Mouse (Mus musculus) cerebellum, adult 2 months (tissue): Measurements from ENCODE around the gene Dock4. TPM values are rescaled to one million over a fixed set of nuclear protein-coding genes. Genes with fewer than 3 reads are reported as not detected.

ENCODE experiments used
- DNase-seq, 2 experiments: peaks; one replicate each; pipeline ENCODE4 v3.0.0; 2021
- H3K27ac ChIP-seq: fragments of 200-500 bp; 2 replicates; pipeline ENCODE4 v1.5.1; 2012; ENCODE audit warnings: low read length, control low read depth, inconsistent platforms; ENCODE audit not compliant: insufficient read depth
- H3K27me3 ChIP-seq: fragments of 200-500 bp; 2 replicates; pipeline ENCODE4 v1.6.1; 2012; ENCODE audit warnings: inconsistent platforms, mild to moderate bottlenecking, low read length, moderate library complexity; ENCODE audit not compliant: control insufficient read depth, insufficient read depth
- H3K4me1 ChIP-seq: fragments of 200-500 bp; 2 replicates; pipeline ENCODE4 v1.6.1; 2011; ENCODE audit warnings: low read length; ENCODE audit not compliant: control insufficient read depth, insufficient read depth
- H3K4me3 ChIP-seq: fragments of 200-500 bp; replicated peaks from 2 replicates; pipeline ENCODE3; 2011; ENCODE audit warnings: mild to moderate bottlenecking, low read depth, low read length, control low read depth; ENCODE audit not compliant: insufficient read depth
- CTCF ChIP-seq: fragments of 200-500 bp; IDR thresholded peaks from 2 replicates; pipeline ENCODE4 v1.5.1; 2011; ENCODE audit warnings: low read depth, mild to moderate bottlenecking, control low read depth, low read length, moderate library complexity, borderline replicate concordance; ENCODE audit not compliant: insufficient read depth
- POLR2A ChIP-seq: fragments of 200-500 bp; IDR thresholded peaks from 2 replicates; pipeline ENCODE4 v1.6.1; 2011; ENCODE audit warnings: low read length, control low read depth, borderline replicate concordance; ENCODE audit not compliant: insufficient read depth
- WGBS: fragments of 180-500 bp; shearing (Covaris S2); methylation state at CpG from one replicate; pipeline ENCODE4 v1.1.7; 2018; 5-methylcytosine and 5-hydroxymethylcytosine counted together
- polyA plus RNA-seq: library from polyadenylated mRNA; depleted of rRNA; stranded (reverse); fragments of >200 nt; gene quantifications from 2 replicates; pipeline ENCODE4 v1.2.3, GENCODE M21; 2012

Gene Dock4
- polyA plus RNA-seq, 1 experiment, result 35.6 TPM

- H3K27me3 ChIP-seq, result no peaks in the 10 kb centered on the region
- 98% methylated on average over 11 of the region's 11 CpGs for WGBS
- no peak for DNase-seq
- H3K4me1 ChIP-seq, result peaks cover 6% of the 10 kb centered on the region; the same call in 1 of the 2 replicates
- TF ChIP-seq POLR2A, result no peak
- no peak for TF ChIP-seq CTCF
- no peak overlapping the region for H3K27ac ChIP-seq
- no peak overlapping the region for H3K4me3 ChIP-seq
Observed at GRCm38 (mm10) chr12:40794066-40794465, 348.3 kb downstream of the Dock4 start.

GRCm38 (mm10) chr12:40794756-40795155 is 349.0 kb downstream of the Dock4 start:
- 96% methylated on average over 3 of the region's 3 CpGs for WGBS
- Histone ChIP-seq H3K27ac (no peak overlapping the region), H3K4me3 (no peak overlapping the region), H3K27me3 (no peaks in the 10 kb centered on the region), H3K4me1 (peaks cover 6% of the 10 kb centered on the region; the same call in 1 of the 2 replicates)
- DNase-seq, result no peak
- TF ChIP-seq CTCF (no peak), POLR2A (no peak)

GRCm38 (mm10) chr12:40795768-40796167 is 350.0 kb downstream of the Dock4 start:
- DNase-seq, result no peak
- whole genome bisulfite sequencing, result 57% methylated on average over 2 of the region's 2 CpGs
- Histone ChIP-seq H3K27ac (no peak overlapping the region), H3K27me3 (no peaks in the 10 kb centered on the region), H3K4me3 (no peak overlapping the region), H3K4me1 (peaks cover 3% of the 10 kb centered on the region; the same call in 1 of the 2 replicates)
- no peak for TF ChIP-seq POLR2A
- no peak for TF ChIP-seq CTCF

GRCm38 (mm10) chr12:40796813-40797491 is 351.2 kb downstream of the Dock4 start:
- no peak overlapping the region for H3K27ac ChIP-seq
- no peak overlapping the region for H3K4me3 ChIP-seq
- TF ChIP-seq CTCF (no peak), POLR2A (no peak)
- no peak for DNase-seq
- no peaks in the 10 kb centered on the region for H3K27me3 ChIP-seq
- H3K4me1 ChIP-seq, result peaks cover 3% of the 10 kb centered on the region; the same call in 1 of the 2 replicates
- 84% methylated on average over 14 of the region's 14 CpGs for WGBS

- no peak for DNase-seq
- no peak overlapping the region for H3K4me3 ChIP-seq
- TF ChIP-seq POLR2A (no peak), CTCF (no peak)
- peaks cover 2% of the 10 kb centered on the region; the same call in 1 of the 2 replicates for H3K4me1 ChIP-seq
- 64% methylated on average over 9 of the region's 9 CpGs for WGBS
- no peak overlapping the region for H3K27ac ChIP-seq
- H3K27me3 ChIP-seq, result no peaks in the 10 kb centered on the region
Observed at GRCm38 (mm10) chr12:40797561-40798343, 352.0 kb downstream of the Dock4 start.

- 91% methylated on average over 5 of the region's 5 CpGs for WGBS
- no peak for TF ChIP-seq CTCF
- H3K27ac ChIP-seq, result no peak overlapping the region
- H3K4me1 ChIP-seq, result peaks cover 2% of the 10 kb centered on the region; the same call in 1 of the 2 replicates
- H3K27me3 ChIP-seq, result no peaks in the 10 kb centered on the region
- H3K4me3 ChIP-seq, result no peak overlapping the region
- no peak for DNase-seq
Observed at GRCm38 (mm10) chr12:40798344-40799017, 352.7 kb downstream of the Dock4 start.

GRCm38 (mm10) chr12:40801456-40801855 is 355.7 kb downstream of the Dock4 start:
- peak in 1 of 2 experiments; percentile 78 for DNase-seq
- H3K4me3 ChIP-seq, result no peak overlapping the region
- TF ChIP-seq CTCF, result no peak
- no peak for TF ChIP-seq POLR2A
- H3K27me3 ChIP-seq, result no peaks in the 10 kb centered on the region
- H3K27ac ChIP-seq, result peak overlapping the region; percentile 34; the same call in 1 of the 2 replicates
- H3K4me1 ChIP-seq, result peaks cover 2% of the 10 kb centered on the region; the same call in 1 of the 2 replicates
- 32% methylated on average over 3 of the region's 3 CpGs for WGBS
